Mouse (Mus musculus): ENCODE data around the gene Tmem132b.
"Not testable (repeated sequence)": the region's sequence is repeated elsewhere in the genome, so short reads cannot be mapped to it uniquely, and the experiment has no call there.

The Tmem132b gene

GRCm38 (mm10) chr5:125531634-125532033, at the start of gene Tmem132b:
Gene Tmem132b, plus strand, starts transcription at chr5:125531774.
- no peak for DNase-seq (ENCODE audit: low spot score)

DNA sequence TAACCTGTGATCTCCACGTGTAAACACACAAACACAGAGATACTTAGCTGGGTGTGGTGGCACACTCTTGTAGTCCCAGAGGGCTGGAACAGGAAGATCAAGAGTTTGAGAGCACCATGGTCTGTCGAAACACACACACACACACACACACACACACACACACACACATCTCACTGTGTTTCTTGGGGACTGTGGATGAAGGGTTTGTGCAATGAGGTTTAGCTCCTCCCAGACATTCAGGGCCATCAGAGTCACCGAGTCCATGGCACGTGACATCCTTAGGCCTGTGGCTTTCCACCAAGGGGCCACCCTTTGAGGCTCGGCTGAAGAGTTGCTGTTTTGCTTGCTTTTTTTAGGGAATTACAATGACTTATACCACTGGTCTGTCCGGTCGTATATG, 49.1 kb upstream of the Tmem132b start:
- DNase-seq (ENCODE audit: low spot score) = no peak

DNA sequence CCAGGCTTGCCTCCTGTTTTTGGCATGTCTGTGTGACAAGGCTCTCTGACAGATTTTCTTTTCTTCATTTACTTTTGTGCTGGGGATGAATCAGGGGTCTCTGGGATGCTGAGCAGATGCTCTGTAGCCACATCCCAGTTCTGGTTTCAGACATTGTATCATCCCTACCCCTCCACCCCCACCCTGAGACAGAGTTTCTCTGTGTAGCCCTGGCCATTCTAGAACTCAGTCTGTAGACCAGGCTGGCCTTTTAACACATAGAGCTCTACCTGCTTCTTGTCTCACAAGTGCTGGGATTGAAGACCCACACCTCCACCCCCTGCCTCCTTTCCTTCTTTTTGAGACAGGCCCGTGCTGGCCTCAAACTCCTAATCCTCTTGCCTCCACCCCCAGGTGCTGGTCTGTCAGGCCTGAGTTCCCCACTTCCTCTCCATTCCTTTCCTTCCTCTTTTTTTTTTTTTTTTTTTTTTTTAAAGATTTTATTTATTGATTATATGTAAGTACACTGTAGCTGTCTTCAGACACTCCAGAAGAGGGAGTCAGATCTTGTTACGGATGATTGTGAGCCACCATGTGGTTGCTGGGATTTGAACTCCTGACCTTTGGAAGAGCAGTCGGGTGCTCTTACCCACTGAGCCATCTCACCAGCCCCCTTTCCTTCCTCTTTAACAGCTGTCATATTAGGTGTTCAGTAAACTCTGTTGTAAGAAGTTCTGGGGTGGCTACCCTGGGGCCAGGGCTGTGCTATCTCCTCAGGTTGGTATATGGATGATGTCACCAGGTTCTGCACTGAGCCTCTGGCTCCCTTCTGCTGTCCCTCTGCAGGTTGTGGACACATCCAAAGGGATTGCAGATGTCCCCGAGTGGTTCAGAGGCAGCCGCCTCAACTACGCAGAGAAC, 47.6 kb upstream of the Tmem132b start:
- no peak for DNase-seq (ENCODE audit: low spot score)

- DNase-seq (ENCODE audit: low spot score) = no peak
These were observed 46.4 kb upstream of the Tmem132b start for GRCm38 (mm10) chr5:125485031-125485778.

GRCm38 (mm10) chr5:125486088-125486487, 45.5 kb upstream of the Tmem132b start:
- no peak for DNase-seq (ENCODE audit: low spot score)

DNA sequence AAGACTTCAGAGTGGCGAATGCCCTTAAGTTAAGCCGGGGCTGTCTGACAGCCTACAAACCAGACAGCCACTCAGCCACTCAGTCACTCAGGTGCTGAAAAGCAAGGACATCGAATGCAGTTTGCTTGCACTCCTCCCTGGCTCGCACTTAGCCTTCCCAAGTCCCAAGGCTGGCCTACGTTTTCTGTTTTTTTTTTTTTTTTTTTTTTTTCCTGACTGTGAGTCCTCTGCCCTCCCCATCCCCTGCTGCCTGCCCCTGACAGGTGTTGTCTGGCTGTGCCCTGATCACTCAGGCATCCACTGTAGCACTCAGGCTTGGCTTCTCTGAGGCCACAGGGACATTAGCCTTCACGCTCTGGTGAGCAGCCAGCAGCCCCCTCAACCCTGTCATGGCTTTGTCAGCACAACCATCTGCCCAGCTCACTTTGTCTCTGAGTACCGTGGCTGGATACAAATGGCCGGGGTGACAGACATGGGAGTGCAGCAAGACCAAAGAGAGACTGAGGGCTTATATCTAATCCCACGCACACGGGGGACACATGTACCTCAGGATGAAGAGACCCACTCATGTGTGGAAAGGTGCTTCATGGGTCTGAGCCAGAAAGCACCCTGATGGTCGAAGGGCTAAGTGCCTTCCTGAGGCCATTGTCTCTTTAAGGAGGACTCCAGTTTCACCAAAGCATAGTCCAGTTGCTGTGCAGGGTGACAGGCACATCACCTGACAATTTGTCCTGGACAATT, 44.0 kb upstream of the Tmem132b start:
- no peak for DNase-seq (ENCODE audit: low spot score)

DNA sequence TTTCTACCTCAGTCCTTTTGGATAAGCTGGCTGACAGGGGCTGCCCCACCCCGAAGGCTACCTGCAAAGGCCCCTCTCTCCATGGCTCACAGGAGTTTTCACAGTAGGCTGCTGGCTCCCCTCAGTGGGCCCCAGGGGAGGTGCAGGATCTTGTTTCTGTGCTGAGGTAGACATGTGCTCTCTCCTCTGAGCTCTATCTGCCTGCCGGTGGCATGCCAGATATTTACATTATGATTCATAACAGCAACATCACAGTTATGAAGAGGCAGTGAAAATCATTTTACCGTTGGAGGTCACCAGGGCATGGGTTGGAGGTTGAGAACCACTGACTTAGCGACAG, 43.5 kb upstream of the Tmem132b start:
- no peak for DNase-seq (ENCODE audit: low spot score)

DNA sequence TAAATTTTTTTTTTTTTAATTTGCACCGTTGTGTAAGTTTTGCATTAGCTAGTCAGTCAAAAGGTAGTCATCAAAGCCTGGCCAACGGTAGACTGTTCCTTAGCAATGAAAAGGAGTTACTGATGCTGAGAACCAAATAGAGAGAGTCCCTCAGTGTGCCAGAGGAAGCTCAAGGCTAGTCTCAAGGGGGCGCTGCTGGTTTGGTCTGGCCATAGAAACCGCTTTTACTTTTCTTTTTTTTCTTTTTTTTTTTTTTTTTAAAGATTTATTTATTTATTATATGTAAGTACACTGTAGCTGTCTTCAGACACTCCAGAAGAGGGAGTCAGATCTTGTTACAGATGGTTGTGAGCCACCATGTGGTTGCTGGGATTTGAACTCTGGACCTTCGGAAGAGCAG, 42.6 kb upstream of the Tmem132b start:
- not testable (repeated sequence) for DNase-seq (ENCODE audit: low spot score)

- no peak for DNase-seq (ENCODE audit: low spot score)
These were observed 40.5 kb upstream of the Tmem132b start for GRCm38 (mm10) chr5:125491107-125491506.

DNA sequence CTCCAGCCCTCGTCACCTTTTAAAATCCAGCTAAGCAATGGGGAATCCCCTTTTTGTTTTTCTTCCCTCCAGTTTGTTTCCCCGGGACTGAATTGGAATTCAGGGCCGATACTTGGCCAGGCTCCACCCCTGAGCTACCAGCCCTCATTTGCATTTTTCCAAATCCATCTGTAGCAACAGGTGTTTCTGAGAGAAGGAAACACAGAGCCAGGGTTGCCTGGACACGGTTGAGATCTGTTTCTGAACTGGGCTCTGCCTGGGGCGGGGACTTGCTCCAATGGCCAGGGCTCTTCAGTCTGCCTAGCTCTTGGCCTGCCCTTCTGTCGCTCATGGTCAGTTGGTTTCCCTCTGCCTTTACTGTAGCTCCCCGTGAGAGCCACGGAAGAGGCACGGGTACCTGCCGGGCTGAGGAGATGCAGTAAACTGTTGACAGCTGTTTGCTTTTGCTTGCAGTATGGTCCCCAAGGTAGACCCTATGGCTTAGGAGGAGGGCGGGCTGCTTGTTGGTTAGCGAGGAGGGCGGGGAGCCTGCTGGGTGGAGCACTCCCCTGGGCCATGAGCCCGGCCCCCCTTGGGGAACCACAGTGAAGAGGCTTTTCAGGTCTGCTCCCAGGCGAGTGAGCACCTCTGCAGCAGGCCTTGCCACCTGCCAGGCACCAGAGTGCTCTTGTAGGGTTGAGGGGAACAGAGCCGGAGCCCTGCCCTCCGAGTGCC, 39.0 kb upstream of the Tmem132b start:
- DNase-seq (ENCODE audit: low spot score) = no peak

GRCm38 (mm10) chr5:125493093-125493423, 38.5 kb upstream of the Tmem132b start:
- DNase-seq (ENCODE audit: low spot score) = no peak

GRCm38 (mm10) chr5:125495655-125496054, 35.9 kb upstream of the Tmem132b start:
- DNase-seq (ENCODE audit: low spot score) = no peak

DNA sequence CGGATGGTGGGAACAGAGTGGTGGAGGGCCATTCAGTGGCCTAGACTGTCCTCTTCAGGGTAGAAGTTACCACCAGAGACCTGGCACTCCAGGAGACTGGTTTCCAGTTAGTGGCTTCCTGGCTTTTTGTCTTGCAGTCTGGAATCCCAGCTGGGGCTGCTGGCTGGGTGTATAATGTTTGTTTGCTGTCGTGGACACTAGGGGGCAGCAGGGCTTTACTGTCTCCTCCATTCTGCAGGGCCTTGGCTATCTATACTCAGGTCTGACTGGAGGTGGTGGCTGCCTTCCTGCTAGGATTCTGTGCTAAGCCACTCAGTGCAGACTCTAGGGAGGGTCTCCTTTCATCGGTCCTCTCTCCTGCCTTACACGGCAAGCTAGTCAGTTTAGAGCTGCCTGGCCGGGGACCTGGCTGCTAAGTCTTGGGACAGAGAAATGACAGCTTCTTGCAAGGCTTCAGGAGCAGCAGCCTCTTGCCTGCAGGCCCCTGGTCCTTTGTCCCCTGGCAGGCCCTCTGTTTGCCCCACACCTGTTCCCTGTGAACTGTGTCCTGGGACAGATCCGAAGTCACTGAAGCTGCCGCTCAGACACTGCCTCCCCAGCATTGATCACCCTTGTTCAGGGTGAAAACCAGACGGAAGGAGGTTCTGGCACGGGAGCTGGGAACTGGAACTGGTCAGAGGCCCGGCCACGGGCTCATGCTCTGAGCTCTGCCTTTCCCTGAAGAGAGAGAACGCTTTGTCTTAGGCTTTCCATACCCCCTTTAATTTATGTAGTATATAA, 33.6 kb upstream of the Tmem132b start:
- no peak for DNase-seq (ENCODE audit: low spot score)

DNA sequence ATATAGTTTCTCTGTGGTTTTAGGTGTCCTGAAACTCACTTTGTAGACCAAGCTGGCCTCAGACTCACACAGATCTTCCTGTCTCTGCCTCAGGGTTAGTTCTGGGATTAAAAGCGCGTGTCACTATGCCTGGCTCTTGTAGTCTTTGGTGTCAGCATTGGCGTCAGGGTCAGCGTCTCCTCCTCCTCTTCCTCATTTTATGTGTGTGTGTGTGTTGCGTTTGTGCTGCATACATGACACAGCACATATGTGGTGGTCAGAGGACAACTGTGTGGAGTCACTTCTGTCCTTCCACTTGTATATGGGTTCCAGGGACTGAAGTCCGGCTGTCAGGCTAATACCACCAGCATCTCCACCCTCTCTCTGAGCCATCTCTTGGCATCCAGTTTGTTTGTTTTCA, 30.1 kb upstream of the Tmem132b start:
- DNase-seq (ENCODE audit: low spot score) = no peak

DNA sequence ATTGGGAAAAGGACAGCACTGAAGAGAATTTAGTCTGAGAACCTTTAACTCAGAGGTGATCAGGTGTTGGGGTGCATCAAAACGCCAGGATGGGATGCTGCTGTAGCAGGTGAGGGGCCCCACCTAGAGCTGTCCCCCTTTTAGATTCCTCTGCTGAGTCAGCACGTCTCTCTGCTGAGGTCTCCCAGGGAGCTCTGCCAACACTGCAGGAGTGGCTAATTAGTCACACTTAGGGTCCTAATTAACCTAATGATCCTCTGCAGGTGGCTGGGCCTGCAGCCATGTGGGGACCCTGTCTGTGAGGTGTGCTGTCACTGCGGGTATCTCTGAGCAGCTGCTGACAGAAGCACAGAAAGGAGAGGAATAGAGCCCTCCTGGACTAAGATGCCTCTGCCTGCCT, 29.4 kb upstream of the Tmem132b start:
- DNase-seq (ENCODE audit: low spot score) = no peak

GRCm38 (mm10) chr5:125503628-125504027, 27.9 kb upstream of the Tmem132b start:
- DNase-seq (ENCODE audit: low spot score) = no peak

DNA sequence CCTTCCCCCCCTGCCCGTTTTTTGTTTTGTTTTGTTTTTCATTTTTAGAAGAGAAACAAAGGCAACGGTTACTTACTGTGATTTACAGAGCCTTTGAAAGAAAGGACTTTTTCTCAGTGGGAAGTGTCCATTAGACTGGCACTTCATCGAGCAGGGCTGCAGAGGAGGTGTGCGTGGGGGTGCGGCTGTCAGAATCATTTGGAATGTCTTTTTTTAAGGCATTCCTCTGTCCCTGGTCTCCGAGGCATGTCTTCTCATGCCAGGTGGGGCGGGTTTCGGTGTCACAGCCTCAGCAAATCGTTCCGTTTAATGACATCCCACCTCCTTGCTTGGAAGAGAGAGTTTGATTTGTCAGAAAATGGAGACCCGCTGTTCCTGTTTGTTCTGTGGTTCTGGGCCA, 26.9 kb upstream of the Tmem132b start:
- no peak for DNase-seq (ENCODE audit: low spot score)

GRCm38 (mm10) chr5:125505968-125506367, 25.6 kb upstream of the Tmem132b start:
- no peak for DNase-seq (ENCODE audit: low spot score)

- DNase-seq (ENCODE audit: low spot score) = no peak
These were observed 24.0 kb upstream of the Tmem132b start for GRCm38 (mm10) chr5:125507582-125507981.

DNA sequence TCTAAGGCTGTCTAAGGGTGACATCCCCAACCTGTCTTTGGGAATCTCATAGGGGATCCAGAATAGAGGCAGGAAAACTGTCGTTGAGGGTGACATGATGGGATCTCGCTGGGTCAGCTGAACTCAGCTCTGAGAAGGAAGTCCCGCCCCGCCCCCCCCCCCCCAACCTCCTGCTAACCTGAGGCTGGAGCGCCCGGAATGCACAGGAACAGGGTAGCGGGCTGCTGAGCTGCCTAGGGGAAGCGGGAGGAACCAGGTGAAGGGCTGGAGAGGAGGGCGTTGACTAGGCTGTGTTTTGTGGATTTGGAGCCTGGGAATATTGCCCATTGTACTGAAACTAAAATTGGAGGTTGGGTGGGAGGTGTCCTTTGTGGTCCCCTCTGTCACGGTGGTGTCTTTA, 23.6 kb upstream of the Tmem132b start:
- no peak for DNase-seq (ENCODE audit: low spot score)

- no peak for DNase-seq (ENCODE audit: low spot score)
These were observed 22.0 kb upstream of the Tmem132b start for GRCm38 (mm10) chr5:125509541-125509940.
